Mouse (Mus musculus): Measurements from ENCODE around the gene Kdelr1. TPM values are rescaled to one million over a fixed set of nuclear protein-coding genes. Genes with fewer than 3 reads are reported as not detected.

Gene Kdelr1
- total and polyA plus RNA-seq, 2 experiments from 2014 or later = 58.5 to 304 TPM

GRCm38 (mm10) chr7:45850661-45851060 is 21.9 kb upstream of the Kdelr1 start:
- DNase-seq (ENCODE audit: low spot score) (no peak), ATAC-seq (ENCODE audit: insufficient read depth, low read depth) (no peak)
- Histone ChIP-seq H3K27ac (ENCODE audit: low read depth) (no peak overlapping the region), H3K4me3 (ENCODE audit: low read depth, low read length) (no peak overlapping the region), H3K4me2 (ENCODE audit: low read depth, low read length) (no peak overlapping the region), H3K9me3 (replicated peaks; ENCODE audit: control insufficient read depth, low read length) (no peaks in the 10 kb centered on the region), H3K9ac (replicated peaks; ENCODE audit: low read depth, low read length) (no peak overlapping the region), H3K4me1 (ENCODE audit: control insufficient read depth, insufficient read depth) (no peaks in the 10 kb centered on the region), H3K36me3 (replicated peaks; ENCODE audit: control insufficient read depth, insufficient read depth, low read length) (no peaks in the 10 kb centered on the region), H3K27me3 (ENCODE audit: control insufficient read depth, insufficient read depth, low read length) (peaks cover 15% of the 10 kb centered on the region; the same call in 1 of the 2 replicates)
- WGBS = 46% methylated on average over 3 of the region's 3 CpGs
- TF ChIP-seq CTCF (IDR thresholded peaks at IDR 0.05; ENCODE audit: low read depth) (no peak), EP300 (IDR thresholded peaks at IDR 0.05; ENCODE audit: low read depth) (no peak)

GRCm38 (mm10) chr7:45853089-45853488 is 19.5 kb upstream of the Kdelr1 start:
- WGBS = 77% methylated on average over 12 of the region's 12 CpGs
- TF ChIP-seq EP300 (IDR thresholded peaks at IDR 0.05; ENCODE audit: low read depth) (no peak), CTCF (IDR thresholded peaks at IDR 0.05; ENCODE audit: low read depth) (no peak)
- Histone ChIP-seq H3K9me3 (replicated peaks; ENCODE audit: control insufficient read depth, low read length) (no peaks in the 10 kb centered on the region), H3K4me2 (ENCODE audit: low read depth, low read length) (no peak overlapping the region), H3K9ac (replicated peaks; ENCODE audit: low read depth, low read length) (no peak overlapping the region), H3K4me1 (ENCODE audit: control insufficient read depth, insufficient read depth) (peaks cover 5% of the 10 kb centered on the region; the same call in 1 of the 2 replicates), H3K36me3 (replicated peaks; ENCODE audit: control insufficient read depth, insufficient read depth, low read length) (no peaks in the 10 kb centered on the region), H3K4me3 (ENCODE audit: low read depth, low read length) (no peak overlapping the region), H3K27me3 (ENCODE audit: control insufficient read depth, insufficient read depth, low read length) (peaks cover 32% of the 10 kb centered on the region), H3K27ac (ENCODE audit: low read depth) (no peak overlapping the region)
- ATAC-seq (ENCODE audit: insufficient read depth, low read depth) (no peak), DNase-seq (ENCODE audit: low spot score) (no peak)

- DNase-seq (ENCODE audit: low spot score) (no peak), ATAC-seq (ENCODE audit: insufficient read depth, low read depth) (0 out of 2 replicates have a peak, but pooled peaks have one; percentile 44)
- peak overlapping the region; percentile 40 for H3K4me3 ChIP-seq (ENCODE audit: low read depth, low read length)
- peak overlapping the region; percentile 65 for H3K4me2 ChIP-seq (ENCODE audit: low read depth, low read length)
- 3% methylated on average over 30 of the region's 30 CpGs for WGBS
- no peaks in the 10 kb centered on the region for H3K36me3 ChIP-seq (replicated peaks; ENCODE audit: control insufficient read depth, insufficient read depth, low read length)
- H3K9me3 ChIP-seq (replicated peaks; ENCODE audit: control insufficient read depth, low read length) = no peaks in the 10 kb centered on the region
- peaks cover 50% of the 10 kb centered on the region for H3K27me3 ChIP-seq (ENCODE audit: control insufficient read depth, insufficient read depth, low read length)
- H3K4me1 ChIP-seq (ENCODE audit: control insufficient read depth, insufficient read depth) = peaks cover 5% of the 10 kb centered on the region; the same call in 1 of the 2 replicates
- TF ChIP-seq EP300 (IDR thresholded peaks at IDR 0.05; ENCODE audit: low read depth) = no peak
- TF ChIP-seq CTCF (IDR thresholded peaks at IDR 0.05; ENCODE audit: low read depth) = no peak
- H3K27ac ChIP-seq (ENCODE audit: low read depth) = no peak overlapping the region
- H3K9ac ChIP-seq (replicated peaks; ENCODE audit: low read depth, low read length) = peak overlapping the region; percentile 30; the same call in 1 of the 2 replicates
Observed at GRCm38 (mm10) chr7:45856950-45857901, 15.3 kb upstream of the Kdelr1 start.

- 54% methylated on average over 4 of the region's 4 CpGs for WGBS
- no peaks in the 10 kb centered on the region for H3K9me3 ChIP-seq (replicated peaks; ENCODE audit: control insufficient read depth, low read length)
- no peak for ATAC-seq (ENCODE audit: insufficient read depth, low read depth)
Observed at GRCm38 (mm10) chr7:45859008-45859407, 13.6 kb upstream of the Kdelr1 start.

GRCm38 (mm10) chr7:45862804-45863203 is 9.8 kb upstream of the Kdelr1 start:
- no peak overlapping the region for H3K9ac ChIP-seq (replicated peaks; ENCODE audit: low read depth, low read length)
- H3K9me3 ChIP-seq (replicated peaks; ENCODE audit: control insufficient read depth, low read length) = no peaks in the 10 kb centered on the region
- no peak overlapping the region for H3K4me2 ChIP-seq (ENCODE audit: low read depth, low read length)
- no peak for ATAC-seq (ENCODE audit: insufficient read depth, low read depth)
- no peaks in the 10 kb centered on the region for H3K36me3 ChIP-seq (replicated peaks; ENCODE audit: control insufficient read depth, insufficient read depth, low read length)
- H3K27ac ChIP-seq (ENCODE audit: low read depth) = no peak overlapping the region
- H3K4me3 ChIP-seq (ENCODE audit: low read depth, low read length) = no peak overlapping the region
- 88% methylated on average over 7 of the region's 7 CpGs for WGBS
- H3K4me1 ChIP-seq (ENCODE audit: control insufficient read depth, insufficient read depth) = no peaks in the 10 kb centered on the region
- DNase-seq (ENCODE audit: low spot score) = no peak
- H3K27me3 ChIP-seq (ENCODE audit: control insufficient read depth, insufficient read depth, low read length) = peaks cover 40% of the 10 kb centered on the region
- no peak for TF ChIP-seq EP300 (IDR thresholded peaks at IDR 0.05; ENCODE audit: low read depth)
- TF ChIP-seq CTCF (IDR thresholded peaks at IDR 0.05; ENCODE audit: low read depth) = no peak

More at GRCm38 (mm10) chr7:45859008-45859407, 13.6 kb upstream of the Kdelr1 start:
- no peak overlapping the region for H3K27ac ChIP-seq (ENCODE audit: low read depth)
- no peak overlapping the region for H3K4me3 ChIP-seq (ENCODE audit: low read depth, low read length)
- no peak overlapping the region for H3K4me2 ChIP-seq (ENCODE audit: low read depth, low read length)
- TF ChIP-seq CTCF (IDR thresholded peaks at IDR 0.05; ENCODE audit: low read depth) (no peak), EP300 (IDR thresholded peaks at IDR 0.05; ENCODE audit: low read depth) (no peak)
- H3K9ac ChIP-seq (replicated peaks; ENCODE audit: low read depth, low read length) = no peak overlapping the region
- peaks cover 51% of the 10 kb centered on the region for H3K27me3 ChIP-seq (ENCODE audit: control insufficient read depth, insufficient read depth, low read length)
- H3K36me3 ChIP-seq (replicated peaks; ENCODE audit: control insufficient read depth, insufficient read depth, low read length) = no peaks in the 10 kb centered on the region
- peaks cover 5% of the 10 kb centered on the region; the same call in 1 of the 2 replicates for H3K4me1 ChIP-seq (ENCODE audit: control insufficient read depth, insufficient read depth)
- no peak for DNase-seq (ENCODE audit: low spot score)

All from heart, postnatal 0 days (tissue).